Mouse (Mus musculus) T-helper 1 cell (primary cell): ENCODE measurements around the gene Qk.

Experiments
- in situ Hi-C: fragments of 300-600 bp; cut with MboI, MseI; formaldehyde crosslinking; loops from one replicate; pipeline ENCODE4 v1.15.1; 2025; ENCODE audit warnings: high pct_unique_total_duplicates

Gene Qk

GRCm38 (mm10) chr17:10266207-10266606 is 53.4 kb downstream of the Qk start:
- in situ Hi-C loops, result loop anchor here (10.0 kb wide), 1 partner anchor 49 kb away; the partner anchor contains the start of gene Qk

GRCm38 (mm10) chr17:10251252-10251958 is 68.2 kb downstream of the Qk start:
- in situ Hi-C loops, result no loop called here

GRCm38 (mm10) chr17:10240081-10240480 is 79.6 kb downstream of the Qk start:
- in situ Hi-C loops, result no loop called here

- in situ Hi-C loops, result no loop called here
These were observed 83.1 kb downstream of the Qk start for GRCm38 (mm10) chr17:10236595-10236994.

GRCm38 (mm10) chr17:10232406-10232805 is 87.2 kb downstream of the Qk start:
- in situ Hi-C loops, result no loop called here

GRCm38 (mm10) chr17:10227798-10228538 is 91.7 kb downstream of the Qk start:
- in situ Hi-C loops, result no loop called here

- in situ Hi-C loops, result no loop called here
These were observed 103.5 kb downstream of the Qk start for GRCm38 (mm10) chr17:10216164-10216563.

GRCm38 (mm10) chr17:10209154-10209777 is 110.4 kb downstream of the Qk start:
- in situ Hi-C loops, result no loop called here

GRCm38 (mm10) chr17:10198662-10199061 is 121.0 kb downstream of the Qk start:
- in situ Hi-C loops, result no loop called here

GRCm38 (mm10) chr17:10198231-10198630 is 121.4 kb downstream of the Qk start:
- in situ Hi-C loops, result no loop called here

- in situ Hi-C loops, result no loop called here
These were observed 124.0 kb downstream of the Qk start for GRCm38 (mm10) chr17:10195703-10196102.

GRCm38 (mm10) chr17:10190857-10191256 is 128.8 kb downstream of the Qk start:
- in situ Hi-C loops, result no loop called here

- in situ Hi-C loops, result no loop called here
These were observed 131.2 kb downstream of the Qk start for GRCm38 (mm10) chr17:10188481-10188880.

- in situ Hi-C loops, result no loop called here
These were observed 132.1 kb downstream of the Qk start for GRCm38 (mm10) chr17:10187431-10188020.

- in situ Hi-C loops, result no loop called here
These were observed 137.9 kb downstream of the Qk start for GRCm38 (mm10) chr17:10181761-10182160.

- in situ Hi-C loops, result no loop called here
These were observed 142.6 kb downstream of the Qk start for GRCm38 (mm10) chr17:10177096-10177495.

GRCm38 (mm10) chr17:10161258-10161657 is 158.4 kb downstream of the Qk start:
- in situ Hi-C loops, result no loop called here

GRCm38 (mm10) chr17:10160415-10160814 is 159.2 kb downstream of the Qk start:
- in situ Hi-C loops, result no loop called here

GRCm38 (mm10) chr17:10152808-10153413 is 166.7 kb downstream of the Qk start:
- in situ Hi-C loops, result no loop called here
